Mouse (Mus musculus) midbrain, embryonic 13.5 days (tissue): Measurements from ENCODE around the gene Dbh. TPM values are rescaled to one million over a fixed set of nuclear protein-coding genes. Genes with fewer than 3 reads are reported as not detected.

Experiments
- ATAC-seq: fragments of 200-750 bp; cut with Nextera tagmentation; 2 replicates; pipeline ENCODE4 v1.8.0; 2017; ENCODE audit warnings: mild to moderate bottlenecking, moderate TSS enrichment, moderate library complexity
- H3K27ac ChIP-seq: fragments of 300-500 bp; sonication (generic); 2 replicates; pipeline ENCODE4 v1.5.1; 2015; ENCODE audit warnings: inconsistent platforms, mild to moderate bottlenecking, moderate library complexity
- H3K27me3 ChIP-seq: fragments of 300-500 bp; sonication (generic); 2 replicates; pipeline ENCODE4 v1.6.1; 2015; ENCODE audit warnings: mild to moderate bottlenecking, inconsistent platforms
- H3K36me3 ChIP-seq: fragments of 300-500 bp; sonication (generic); 2 replicates; pipeline ENCODE4 v1.6.1; 2015; ENCODE audit warnings: mild to moderate bottlenecking, inconsistent platforms
- H3K4me1 ChIP-seq: fragments of 300-500 bp; sonication (generic); replicated peaks from 2 replicates; pipeline ENCODE4 v1.6.1; 2015; ENCODE audit warnings: inconsistent platforms
- H3K4me2 ChIP-seq: fragments of 300-500 bp; sonication (generic); replicated peaks from 2 replicates; pipeline ENCODE4 v1.6.1; 2015; ENCODE audit warnings: moderate library complexity, mild to moderate bottlenecking, inconsistent platforms
- H3K4me3 ChIP-seq: fragments of 300-500 bp; sonication (generic); replicated peaks from 2 replicates; pipeline ENCODE4 v1.5.1; 2015; ENCODE audit warnings: mild to moderate bottlenecking, inconsistent platforms
- H3K9ac ChIP-seq: fragments of 300-500 bp; sonication (generic); replicated peaks from 2 replicates; pipeline ENCODE4 v1.6.1; 2015; ENCODE audit warnings: mild to moderate bottlenecking, inconsistent platforms
- H3K9me3 ChIP-seq: fragments of 300-500 bp; sonication (generic); 2 replicates; pipeline ENCODE4 v1.6.1; 2016; ENCODE audit warnings: mild to moderate bottlenecking, inconsistent platforms
- WGBS: fragments of 180-500 bp; shearing (Covaris S2); methylation state at CpG from one replicate; pipeline ENCODE4 v1.1.7; 2015; 5-methylcytosine and 5-hydroxymethylcytosine counted together
- polyA plus RNA-seq: library from polyadenylated mRNA; unstranded; fragments of >200 nt; fragmentation: Nextera tagmentation; extraction: Ambion mirVana; gene quantifications from 2 replicates; pipeline ENCODE4 v1.2.1, GENCODE M21; 2015

Gene Dbh
- polyA plus RNA-seq, 1 experiment from 2014 or later = 0.19 TPM

- Histone ChIP-seq H3K4me3 (no peak overlapping the region), H3K4me1 (0 out of 2 replicates have a peak, but pooled peaks cover 4% of the 10 kb centered on the region), H3K27me3 (no peaks in the 10 kb centered on the region), H3K27ac (no peak overlapping the region), H3K4me2 (no peak overlapping the region), H3K9ac (no peak overlapping the region), H3K9me3 (no peaks in the 10 kb centered on the region), H3K36me3 (no peaks in the 10 kb centered on the region)
- 73% methylated on average over 2 of the region's 2 CpGs for WGBS
- no peak for ATAC-seq
These were observed 64.6 kb downstream of the Dbh start for GRCm38 (mm10) chr2:27229481-27230105.

GRCm38 (mm10) chr2:27232376-27232775 lies 67.3 kb downstream of the Dbh start:
- Histone ChIP-seq H3K4me3 (no peak overlapping the region), H3K27ac (no peak overlapping the region), H3K4me2 (no peak overlapping the region), H3K9me3 (no peaks in the 10 kb centered on the region), H3K9ac (no peak overlapping the region), H3K4me1 (0 out of 2 replicates have a peak, but pooled peaks cover 4% of the 10 kb centered on the region), H3K36me3 (no peaks in the 10 kb centered on the region), H3K27me3 (no peaks in the 10 kb centered on the region)
- 36% methylated on average over 7 of the region's 7 CpGs for WGBS
- ATAC-seq = no peak

Other genes starting within 250 kb of the Dbh start
- gene Surf2, start 248.9 kb upstream of the Dbh start, polyA plus RNA-seq = 59.3 and 60.6 TPM in 2 replicates
- 76.5 and 84.1 TPM in 2 replicates for gene Surf1, start 248.7 kb upstream of the Dbh start, polyA plus RNA-seq
- 105 and 114 TPM in 2 replicates for gene Surf4, start 231.3 kb upstream of the Dbh start, polyA plus RNA-seq
- 0.13 and 0.21 TPM in 2 replicates for gene Stkld1, start 231.2 kb upstream of the Dbh start, polyA plus RNA-seq
- 33.7 and 36.1 TPM in 2 replicates for gene Rexo4, start 200.8 kb upstream of the Dbh start, polyA plus RNA-seq
- gene Adamts13, start 191.8 kb upstream of the Dbh start, polyA plus RNA-seq = not detected in 2 replicates
- 130 and 132 TPM in 2 replicates for gene Cacfd1, start 155.3 kb upstream of the Dbh start, polyA plus RNA-seq
- 3.6 and 3.8 TPM in 2 replicates for gene Slc2a6, start 137.2 kb upstream of the Dbh start, polyA plus RNA-seq
- not detected in 2 replicates for gene Mymk, start 93.1 kb upstream of the Dbh start, polyA plus RNA-seq
- gene Adamtsl2, start 85.9 kb upstream of the Dbh start, polyA plus RNA-seq = 6.0 and 6.9 TPM in 2 replicates
- 0.68 and 1.1 TPM in 2 replicates for gene Fam163b, start 22.7 kb upstream of the Dbh start, polyA plus RNA-seq
- 2.6 and 3.7 TPM in 2 replicates for gene Sardh, start 83.1 kb downstream of the Dbh start, polyA plus RNA-seq